Mouse (Mus musculus): ENCODE results near the gene Prss46. TPM values are rescaled to one million over a fixed set of nuclear protein-coding genes. Genes with fewer than 3 reads are reported as not detected.

Gene Prss46
- polyA plus RNA-seq, 1 experiment from 2014 or later = not detected

GRCm38 (mm10) chr9:110887388-110888303 lies 43.3 kb downstream of the Prss46 start:
- WGBS = 66% methylated on average over 9 of the region's 9 CpGs
- H3K36me3 ChIP-seq (ENCODE audit: control insufficient read depth, insufficient read depth, low read length) = no peaks in the 10 kb centered on the region
- no peaks in the 10 kb centered on the region for H3K27me3 ChIP-seq (ENCODE audit: control insufficient read depth, insufficient read depth, low read length)

DNA sequence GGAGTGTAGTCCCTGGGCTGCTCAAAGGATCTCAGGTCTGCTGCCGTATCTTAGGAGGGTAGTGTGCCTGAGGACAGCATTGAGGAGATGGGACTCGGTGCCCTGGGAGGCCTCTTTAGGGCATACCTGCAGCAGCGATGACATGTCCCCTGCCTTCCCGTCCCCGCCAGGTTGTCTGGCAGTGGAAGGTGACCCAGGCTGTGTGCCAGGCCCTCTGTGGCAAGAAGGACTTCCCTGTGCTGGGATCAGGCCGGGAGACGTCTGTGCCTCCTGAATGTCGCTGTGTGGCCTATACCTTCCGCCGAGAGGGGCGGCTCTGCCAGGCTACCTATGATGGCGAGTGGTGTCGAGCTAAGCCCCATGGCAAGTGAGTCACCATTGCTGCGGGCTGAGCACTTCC lies 44.6 kb downstream of the Prss46 start:
- no peak for DNase-seq
- 92% methylated on average over 14 of the region's 14 CpGs for WGBS

More at GRCm38 (mm10) chr9:110887388-110888303, 43.3 kb downstream of the Prss46 start:
- Histone ChIP-seq H3K4me1 (ENCODE audit: control insufficient read depth, insufficient read depth, low read length) (no peaks in the 10 kb centered on the region), H3K4me3 (replicated peaks; ENCODE audit: low read depth, low read length) (no peak overlapping the region), H3K4me2 (ENCODE audit: low read length) (no peak overlapping the region), H3K9me3 (ENCODE audit: control insufficient read depth, low read length) (no peaks in the 10 kb centered on the region), H3K9ac (replicated peaks; ENCODE audit: low read length) (no peak overlapping the region), H3K27ac (replicated peaks; ENCODE audit: low read depth, low read length) (no peak overlapping the region)
- DNase-seq = no peak
- no peak for ATAC-seq (ENCODE audit: low FRiP score, low TSS enrichment)

GRCm38 (mm10) chr9:110890026-110890783 lies 45.9 kb downstream of the Prss46 start:
- ATAC-seq (ENCODE audit: low FRiP score, low TSS enrichment) (no peak), DNase-seq (no peak)
- H3K9ac ChIP-seq (replicated peaks; ENCODE audit: low read length) = no peak overlapping the region; the same call in 1 of the 2 replicates
- H3K36me3 ChIP-seq (ENCODE audit: control insufficient read depth, insufficient read depth, low read length) = no peaks in the 10 kb centered on the region
- WGBS = 13% methylated on average over 21 of the region's 21 CpGs
- no peak overlapping the region for H3K27ac ChIP-seq (replicated peaks; ENCODE audit: low read depth, low read length)
- no peak overlapping the region for H3K4me2 ChIP-seq (ENCODE audit: low read length)
- no peaks in the 10 kb centered on the region for H3K27me3 ChIP-seq (ENCODE audit: control insufficient read depth, insufficient read depth, low read length)
- no peak overlapping the region for H3K4me3 ChIP-seq (replicated peaks; ENCODE audit: low read depth, low read length)
- no peaks in the 10 kb centered on the region for H3K4me1 ChIP-seq (ENCODE audit: control insufficient read depth, insufficient read depth, low read length)
- H3K9me3 ChIP-seq (ENCODE audit: control insufficient read depth, low read length) = no peaks in the 10 kb centered on the region

More for the DNA sequence above, 44.6 kb downstream of the Prss46 start:
- H3K4me2 ChIP-seq (ENCODE audit: low read length) = no peak overlapping the region
- no peak for ATAC-seq (ENCODE audit: low FRiP score, low TSS enrichment)
- H3K27ac ChIP-seq (replicated peaks; ENCODE audit: low read depth, low read length) = no peak overlapping the region
- H3K9me3 ChIP-seq (ENCODE audit: control insufficient read depth, low read length) = no peaks in the 10 kb centered on the region
- H3K9ac ChIP-seq (replicated peaks; ENCODE audit: low read length) = no peak overlapping the region
- no peak overlapping the region for H3K4me3 ChIP-seq (replicated peaks; ENCODE audit: low read depth, low read length)
- H3K27me3 ChIP-seq (ENCODE audit: control insufficient read depth, insufficient read depth, low read length) = no peaks in the 10 kb centered on the region
- H3K4me1 ChIP-seq (ENCODE audit: control insufficient read depth, insufficient read depth, low read length) = no peaks in the 10 kb centered on the region
- no peaks in the 10 kb centered on the region for H3K36me3 ChIP-seq (ENCODE audit: control insufficient read depth, insufficient read depth, low read length)

GRCm38 (mm10) chr9:110891077-110891828 lies 46.9 kb downstream of the Prss46 start:
- no peak for DNase-seq
- H3K4me2 ChIP-seq (ENCODE audit: low read length) = no peak overlapping the region
- no peaks in the 10 kb centered on the region for H3K4me1 ChIP-seq (ENCODE audit: control insufficient read depth, insufficient read depth, low read length)
- 82% methylated on average over 12 of the region's 12 CpGs for WGBS
- no peak for ATAC-seq (ENCODE audit: low FRiP score, low TSS enrichment)
- no peak overlapping the region for H3K9ac ChIP-seq (replicated peaks; ENCODE audit: low read length)
- no peak overlapping the region for H3K4me3 ChIP-seq (replicated peaks; ENCODE audit: low read depth, low read length)
- H3K36me3 ChIP-seq (ENCODE audit: control insufficient read depth, insufficient read depth, low read length) = no peaks in the 10 kb centered on the region
- H3K9me3 ChIP-seq (ENCODE audit: control insufficient read depth, low read length) = no peaks in the 10 kb centered on the region
- no peaks in the 10 kb centered on the region for H3K27me3 ChIP-seq (ENCODE audit: control insufficient read depth, insufficient read depth, low read length)
- H3K27ac ChIP-seq (replicated peaks; ENCODE audit: low read depth, low read length) = no peak overlapping the region

DNA sequence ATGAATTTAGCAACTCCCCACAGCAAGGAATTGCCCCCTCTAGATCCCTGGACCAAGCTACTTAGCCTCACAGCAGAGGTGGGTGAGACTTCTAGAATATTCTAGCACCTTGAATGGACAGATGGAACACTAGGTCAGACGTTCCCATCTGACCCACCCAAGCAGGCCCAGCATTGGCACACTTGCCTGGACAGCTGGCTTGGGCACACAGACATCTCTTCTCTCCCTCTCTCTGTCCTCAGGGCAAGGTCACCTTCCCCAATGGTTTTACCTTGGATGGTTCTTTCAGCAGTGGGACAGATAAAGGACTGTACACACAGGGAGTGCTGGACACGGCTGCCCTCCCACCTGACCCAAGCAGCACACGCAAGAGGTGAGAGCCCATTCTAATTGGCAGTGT lies 48.2 kb downstream of the Prss46 start:
- no peaks in the 10 kb centered on the region for H3K9me3 ChIP-seq (ENCODE audit: control insufficient read depth, low read length)
- DNase-seq = no peak
- no peak overlapping the region for H3K4me3 ChIP-seq (replicated peaks; ENCODE audit: low read depth, low read length)
- H3K4me1 ChIP-seq (ENCODE audit: control insufficient read depth, insufficient read depth, low read length) = no peaks in the 10 kb centered on the region
- H3K27me3 ChIP-seq (ENCODE audit: control insufficient read depth, insufficient read depth, low read length) = no peaks in the 10 kb centered on the region
- no peak overlapping the region for H3K4me2 ChIP-seq (ENCODE audit: low read length)
- ATAC-seq (ENCODE audit: low FRiP score, low TSS enrichment) = no peak
- no peak overlapping the region for H3K9ac ChIP-seq (replicated peaks; ENCODE audit: low read length)
- H3K36me3 ChIP-seq (ENCODE audit: control insufficient read depth, insufficient read depth, low read length) = no peaks in the 10 kb centered on the region
- no peak overlapping the region for H3K27ac ChIP-seq (replicated peaks; ENCODE audit: low read depth, low read length)
- 85% methylated on average over 3 of the region's 3 CpGs for WGBS

- DNase-seq (no peak), ATAC-seq (ENCODE audit: low FRiP score, low TSS enrichment) (no peak)
- Histone ChIP-seq H3K27me3 (ENCODE audit: control insufficient read depth, insufficient read depth, low read length) (no peaks in the 10 kb centered on the region), H3K4me1 (ENCODE audit: control insufficient read depth, insufficient read depth, low read length) (no peaks in the 10 kb centered on the region), H3K9ac (replicated peaks; ENCODE audit: low read length) (no peak overlapping the region), H3K36me3 (ENCODE audit: control insufficient read depth, insufficient read depth, low read length) (no peaks in the 10 kb centered on the region), H3K9me3 (ENCODE audit: control insufficient read depth, low read length) (no peaks in the 10 kb centered on the region), H3K4me3 (replicated peaks; ENCODE audit: low read depth, low read length) (no peak overlapping the region), H3K27ac (replicated peaks; ENCODE audit: low read depth, low read length) (no peak overlapping the region), H3K4me2 (ENCODE audit: low read length) (no peak overlapping the region)
- 65% methylated on average over 10 of the region's 10 CpGs for WGBS
Observed at GRCm38 (mm10) chr9:110893429-110893828, 49.1 kb downstream of the Prss46 start.

GRCm38 (mm10) chr9:110895507-110895906 lies 51.2 kb downstream of the Prss46 start:
- no peak for ATAC-seq (ENCODE audit: low FRiP score, low TSS enrichment)
- H3K27ac ChIP-seq (replicated peaks; ENCODE audit: low read depth, low read length) = no peak overlapping the region
- no peaks in the 10 kb centered on the region for H3K36me3 ChIP-seq (ENCODE audit: control insufficient read depth, insufficient read depth, low read length)
- no peaks in the 10 kb centered on the region for H3K4me1 ChIP-seq (ENCODE audit: control insufficient read depth, insufficient read depth, low read length)
- no peak overlapping the region for H3K4me3 ChIP-seq (replicated peaks; ENCODE audit: low read depth, low read length)
- H3K9ac ChIP-seq (replicated peaks; ENCODE audit: low read length) = no peak overlapping the region
- H3K27me3 ChIP-seq (ENCODE audit: control insufficient read depth, insufficient read depth, low read length) = no peaks in the 10 kb centered on the region
- no peak overlapping the region for H3K4me2 ChIP-seq (ENCODE audit: low read length)
- whole genome bisulfite sequencing = 57% methylated on average over 5 of the region's 5 CpGs
- no peaks in the 10 kb centered on the region for H3K9me3 ChIP-seq (ENCODE audit: control insufficient read depth, low read length)
- no peak for DNase-seq

- H3K27me3 ChIP-seq (ENCODE audit: control insufficient read depth, insufficient read depth, low read length) = no peaks in the 10 kb centered on the region
- no peak overlapping the region for H3K4me3 ChIP-seq (replicated peaks; ENCODE audit: low read depth, low read length)
- ATAC-seq (ENCODE audit: low FRiP score, low TSS enrichment) (no peak), DNase-seq (peak; percentile 25)
- peak overlapping the region; percentile 30 for H3K4me2 ChIP-seq (ENCODE audit: low read length)
- H3K4me1 ChIP-seq (ENCODE audit: control insufficient read depth, insufficient read depth, low read length) = no peaks in the 10 kb centered on the region
- H3K9me3 ChIP-seq (ENCODE audit: control insufficient read depth, low read length) = no peaks in the 10 kb centered on the region
- H3K9ac ChIP-seq (replicated peaks; ENCODE audit: low read length) = no peak overlapping the region
- no peak overlapping the region for H3K27ac ChIP-seq (replicated peaks; ENCODE audit: low read depth, low read length)
- no peaks in the 10 kb centered on the region for H3K36me3 ChIP-seq (ENCODE audit: control insufficient read depth, insufficient read depth, low read length)
- 27% methylated on average over 7 of the region's 7 CpGs for WGBS
Observed at GRCm38 (mm10) chr9:110895994-110896393, 51.7 kb downstream of the Prss46 start.
